Comparison of ENCODE assay signal across 16 mouse cellular contexts in the genomic region with DNA sequence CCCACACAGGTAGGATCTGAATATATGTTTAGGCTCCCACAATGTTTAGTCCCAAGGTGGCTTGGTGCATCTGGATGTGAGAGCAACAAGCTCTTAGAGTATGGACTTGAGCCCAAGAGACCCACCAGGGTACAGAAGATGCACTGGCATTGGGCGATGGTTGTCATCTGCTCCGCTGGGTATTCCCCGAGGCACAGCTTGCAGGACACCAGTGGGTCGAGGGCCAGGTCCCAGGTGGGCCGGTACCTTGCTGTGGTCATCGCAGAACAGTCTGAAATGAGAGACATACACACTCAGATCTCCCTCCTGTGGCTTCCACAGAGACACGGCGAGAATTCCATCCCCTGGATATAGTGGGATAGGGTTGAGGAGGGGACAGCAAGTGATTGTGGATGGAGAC.
"Had no signal": no experiment of that assay in that cellular context is flagged by ENCODE, and none has a peak within 500 bp of the region (broad histone marks: within the 10 kb centered on the region; RNA-seq: fewer than 3 reads in every experiment).

No protein-coding gene starts in this region.

- H3K4me1 ChIP-seq: stomach, embryonic 15.5 days had no signal

- H3K9me3 ChIP-seq: neural tube, embryonic 13.5 days; neural tube, embryonic 15.5 days; stomach, embryonic 15.5 days had no signal

- H3K27me3 ChIP-seq: neural tube, embryonic 13.5 days; neural tube, embryonic 15.5 days; stomach, embryonic 15.5 days had no signal

- H3K4me3 ChIP-seq: neural tube, embryonic 13.5 days; neural tube, embryonic 15.5 days; stomach, embryonic 15.5 days had no signal

- H3K27ac ChIP-seq: neural tube, embryonic 13.5 days; neural tube, embryonic 15.5 days; stomach, embryonic 15.5 days; stomach, postnatal 0 days had no signal

- H3K9ac ChIP-seq: neural tube, embryonic 13.5 days; neural tube, embryonic 15.5 days; stomach, embryonic 15.5 days had no signal

- H3K4me2 ChIP-seq: neural tube, embryonic 13.5 days; neural tube, embryonic 15.5 days; stomach, embryonic 15.5 days had no signal

- DNase-seq: retina, postnatal 1 day; right cerebral cortex, adult 18-20 months; right cerebral cortex, postnatal 14 days; right cerebral cortex, postnatal 25 days; right cerebral cortex, postnatal 4 days; spleen, adult 18-20 months; thymus, adult 18-20 months; thymus, adult 2 months; thymus, postnatal 14 days; thymus, postnatal 25 days; thymus, postnatal 36 days; thymus, postnatal 4 days had no signal

- H3K36me3 ChIP-seq: neural tube, embryonic 15.5 days; stomach, embryonic 15.5 days had no signal
